Mouse (Mus musculus): ENCODE measurements around the gene Gstm3.
A peak's percentile ranks its signal among the peaks of the same experiment; 100 is the strongest.
"Not testable (repeated sequence)": the region's sequence is repeated elsewhere in the genome, so short reads cannot be mapped to it uniquely, and the experiment has no call there.

Gstm3 gene

GRCm38 (mm10) chr3:107968724-107969395 lies at the start of gene Gstm3:
Gene Gstm3 (minus strand): TSS chr3:107969283.
- DNase-seq, result no peak

- no peak for DNase-seq
Measured at GRCm38 (mm10) chr3:108018190-108018820, 49.2 kb upstream of the Gstm3 start.

DNA sequence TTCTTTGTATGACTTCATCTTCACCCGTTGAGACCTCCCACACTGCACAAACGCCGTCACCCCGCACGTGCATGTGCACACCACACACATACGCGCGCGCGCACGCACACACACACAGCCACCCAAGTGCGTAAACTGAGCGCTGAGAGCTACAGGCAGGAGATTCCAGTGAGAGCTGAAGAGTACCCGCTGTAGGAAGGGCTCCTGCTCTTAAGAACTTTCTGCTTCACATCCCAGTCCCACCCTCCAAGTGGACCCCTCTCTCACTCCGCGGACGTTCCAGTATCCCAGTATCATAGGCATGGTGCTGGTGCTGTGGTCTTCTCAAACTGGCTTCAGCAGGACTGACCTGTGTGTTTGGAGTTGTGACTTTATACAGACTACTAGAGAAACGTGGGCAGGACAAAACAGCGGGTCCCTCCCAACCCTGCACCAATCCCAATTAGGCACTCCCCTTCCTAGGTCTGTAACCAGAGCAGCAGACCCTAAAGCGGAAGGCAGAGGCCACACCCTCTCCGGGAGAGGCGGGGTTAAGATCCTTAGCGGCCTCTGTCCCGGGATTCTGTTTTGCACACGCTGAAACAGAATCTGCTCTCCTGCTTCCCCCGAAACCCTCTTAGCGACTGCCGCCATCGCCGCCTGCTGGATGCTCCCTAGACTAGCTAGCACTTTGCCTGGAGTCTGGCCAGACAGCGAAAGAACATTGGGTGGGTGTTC lies 48.5 kb upstream of the Gstm3 start, which contains the start of gene Gstm1:
Gstm1 (minus strand) TSS at position 501 of the 717 bp plus-strand sequence.
- DNase-seq, result peak; percentile 83 to 87

DNA sequence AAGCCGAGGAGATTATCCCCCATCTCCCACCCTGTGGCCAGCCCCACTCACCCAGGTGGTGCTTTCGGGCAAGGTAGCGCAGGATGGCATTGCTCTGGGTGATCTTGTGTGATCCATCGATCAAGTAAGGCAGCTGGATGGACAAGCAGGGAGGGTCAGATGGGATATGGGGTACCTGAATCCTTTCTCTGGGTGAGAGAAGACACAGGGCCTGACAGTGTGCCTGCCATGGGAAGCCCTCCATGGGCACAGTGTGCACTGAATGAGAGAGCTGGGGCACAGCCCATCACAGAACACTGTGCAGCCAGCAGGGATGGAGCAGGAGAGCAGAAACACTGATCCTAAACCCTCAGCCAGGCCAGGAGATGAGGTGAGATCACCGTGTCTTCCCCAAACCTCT lies 47.4 kb upstream of the Gstm3 start:
- peak in 1 of 2 experiments; percentile 3 for DNase-seq

GRCm38 (mm10) chr3:108014974-108015346 lies 45.9 kb upstream of the Gstm3 start:
- no peak for DNase-seq

GRCm38 (mm10) chr3:108014098-108014973 lies 45.3 kb upstream of the Gstm3 start:
- DNase-seq, result no peak

- no peak for DNase-seq
Measured at GRCm38 (mm10) chr3:108013331-108013871, 44.3 kb upstream of the Gstm3 start.

DNA sequence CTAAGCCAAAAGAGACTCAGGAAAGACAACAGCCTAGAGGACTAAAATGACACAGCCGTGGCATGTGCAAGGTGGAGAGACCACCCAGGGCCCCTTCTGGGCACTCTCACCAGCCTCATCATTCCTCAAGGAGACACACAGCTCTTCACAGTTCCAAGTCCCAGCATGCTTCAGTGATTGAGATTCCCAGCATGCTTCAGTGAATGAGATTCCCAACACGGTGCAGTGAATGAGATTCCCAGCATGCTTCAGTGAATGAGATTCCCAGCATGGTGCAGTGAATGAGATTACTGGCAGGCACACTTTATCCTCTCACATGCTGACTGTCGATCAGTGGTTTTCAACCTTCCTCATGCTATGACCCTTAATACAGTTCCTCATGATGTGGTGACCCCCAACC lies 42.5 kb upstream of the Gstm3 start:
- no peak for DNase-seq

GRCm38 (mm10) chr3:108010286-108010685 lies 41.2 kb upstream of the Gstm3 start:
- no peak for DNase-seq

DNA sequence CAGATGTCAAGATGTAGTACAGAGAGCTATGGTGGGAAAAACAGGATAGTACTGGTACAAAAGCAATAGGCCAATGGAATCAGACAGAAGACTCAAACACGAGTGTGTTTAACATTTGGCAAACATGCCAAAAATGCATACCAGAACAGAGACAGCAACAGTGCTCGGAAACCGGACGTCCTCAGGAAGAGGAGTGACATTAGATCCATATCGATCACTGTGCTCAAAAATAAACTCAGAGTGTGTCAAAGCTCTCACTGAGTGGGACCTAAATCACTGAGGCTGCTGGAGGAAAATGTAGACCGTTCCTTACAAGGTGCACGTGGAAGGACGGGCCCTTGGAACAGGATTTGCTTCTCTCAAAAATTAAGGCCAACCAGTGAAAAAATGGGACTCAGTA lies 32.9 kb upstream of the Gstm3 start:
- no peak for DNase-seq

GRCm38 (mm10) chr3:107999491-107999890 lies 30.4 kb upstream of the Gstm3 start:
- DNase-seq, result no peak

GRCm38 (mm10) chr3:107998591-107998990 lies 29.5 kb upstream of the Gstm3 start:
- DNase-seq, result no peak

GRCm38 (mm10) chr3:107996576-107996975 lies 27.5 kb upstream of the Gstm3 start:
- no peak for DNase-seq

DNA sequence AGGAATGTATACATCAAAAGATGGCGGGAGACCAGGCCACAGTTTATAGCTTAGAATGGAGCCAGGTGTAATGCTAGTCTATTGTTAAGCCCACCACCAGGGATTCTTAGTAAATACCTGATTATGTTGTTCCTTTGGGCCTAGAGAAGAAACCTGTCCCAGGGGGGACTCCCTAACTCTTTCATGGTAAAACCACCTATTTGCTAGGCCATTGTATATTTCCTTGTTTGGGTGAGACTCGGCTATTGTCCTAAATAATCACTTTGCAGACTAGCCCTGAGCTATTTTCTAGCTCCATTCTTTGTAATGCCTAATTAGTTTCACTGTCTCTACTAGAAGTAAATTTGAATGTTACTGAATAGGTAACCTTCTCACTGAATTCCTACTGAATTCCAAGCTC lies 26.9 kb upstream of the Gstm3 start:
- DNase-seq, result not testable (repeated sequence)

DNA sequence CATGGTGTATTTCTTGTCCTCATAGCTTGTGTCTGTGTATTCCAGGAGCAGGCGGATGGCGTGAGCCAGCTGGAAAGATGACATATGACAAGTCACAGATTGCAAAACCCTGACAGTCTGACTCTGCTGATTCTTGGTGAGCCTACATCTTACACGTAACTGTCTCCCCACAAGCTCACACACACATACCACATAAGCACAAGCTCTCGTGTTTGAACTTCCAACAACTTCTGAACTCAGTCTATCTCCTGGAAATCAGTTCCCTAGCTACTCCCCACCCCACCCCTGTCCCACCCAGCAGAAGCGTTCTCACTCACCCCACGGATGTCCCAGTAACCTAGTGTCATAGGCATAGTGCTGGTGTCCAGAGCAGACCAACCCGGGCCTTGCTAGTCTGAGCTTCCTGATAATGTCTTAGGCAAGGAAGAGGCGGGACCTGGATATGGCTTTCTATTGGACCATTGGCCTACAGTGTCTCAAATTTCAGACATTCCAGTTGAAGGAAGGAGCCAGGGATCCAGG lies 17.0 kb upstream of the Gstm3 start, which contains the start of gene Gstm2:
Gstm2 (minus strand) TSS at position 413 of the 522 bp plus-strand sequence.
- DNase-seq, result no peak

- DNase-seq, result not testable (repeated sequence)
Measured at GRCm38 (mm10) chr3:107985141-107985540, 16.1 kb upstream of the Gstm3 start.

DNA sequence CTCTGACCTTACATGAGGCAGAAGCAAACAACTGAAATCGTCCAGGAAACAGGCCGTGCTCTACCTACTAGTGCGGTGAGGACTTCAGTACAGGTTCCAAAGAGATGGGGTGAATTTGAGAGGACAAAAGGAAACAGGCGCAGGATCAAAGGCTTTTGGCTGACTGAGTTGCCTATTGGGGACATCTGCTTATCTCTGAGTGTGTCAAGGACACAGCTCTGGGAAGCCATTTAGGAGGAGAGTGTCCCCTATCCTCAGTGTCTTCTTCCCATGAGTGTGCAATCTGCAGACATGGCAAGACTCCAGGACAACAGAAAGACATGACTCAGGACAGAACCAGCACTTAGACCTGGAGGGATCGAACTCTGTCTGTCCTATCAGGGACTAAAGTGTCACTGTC lies 15.4 kb upstream of the Gstm3 start:
- no peak for DNase-seq

- DNase-seq, result no peak
Measured at GRCm38 (mm10) chr3:107983771-107984170, 14.7 kb upstream of the Gstm3 start.

GRCm38 (mm10) chr3:107982726-107983125 lies 13.6 kb upstream of the Gstm3 start:
- no peak for DNase-seq

DNA sequence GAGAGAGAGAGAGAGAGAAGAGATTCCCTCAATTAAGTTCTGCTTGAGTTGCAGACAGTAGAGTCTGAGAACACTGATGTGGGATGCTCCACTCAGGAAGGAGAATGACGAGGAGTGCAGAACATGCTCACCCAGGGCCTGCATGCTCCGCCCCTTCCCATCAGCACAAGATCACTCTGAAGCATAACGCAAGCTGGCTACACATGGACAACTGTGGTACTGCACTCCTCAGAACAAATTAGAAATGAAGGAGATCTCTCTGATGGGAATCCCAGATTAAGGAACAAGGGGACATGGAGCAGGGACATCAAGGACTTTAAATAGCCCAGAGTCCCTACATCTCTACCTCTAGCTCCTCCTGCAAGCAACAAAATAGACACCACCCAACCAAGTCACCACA lies 12.2 kb upstream of the Gstm3 start:
- no peak for DNase-seq

DNA sequence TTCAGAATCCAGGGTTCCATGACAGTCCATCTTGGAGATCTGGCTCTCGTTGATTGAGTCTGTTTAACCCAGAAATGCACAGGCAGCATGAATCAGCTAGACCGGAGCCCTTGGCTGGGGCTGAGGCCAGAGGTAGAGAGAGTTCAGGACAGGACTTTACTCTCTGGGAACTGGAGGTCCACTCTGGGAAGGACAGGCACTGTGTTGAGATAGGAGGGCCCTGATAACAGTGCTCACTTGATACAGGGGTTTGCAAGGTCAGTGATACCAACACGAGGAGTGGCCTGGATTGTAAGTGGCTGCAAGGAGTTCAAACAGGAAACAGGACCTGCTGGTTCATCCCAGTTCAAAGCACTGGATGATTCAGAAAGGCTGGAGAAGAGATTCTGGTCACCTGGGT lies 8.6 kb upstream of the Gstm3 start:
- no peak for DNase-seq

GRCm38 (mm10) chr3:107974237-107974636 lies 5.2 kb upstream of the Gstm3 start:
- DNase-seq, result no peak
